Mouse (Mus musculus): ENCODE data around the gene Spem2.
"Not testable (repeated sequence)": the region's sequence is repeated elsewhere in the genome, so short reads cannot be mapped to it uniquely, and the experiment has no call there.

Spem2 gene

DNA sequence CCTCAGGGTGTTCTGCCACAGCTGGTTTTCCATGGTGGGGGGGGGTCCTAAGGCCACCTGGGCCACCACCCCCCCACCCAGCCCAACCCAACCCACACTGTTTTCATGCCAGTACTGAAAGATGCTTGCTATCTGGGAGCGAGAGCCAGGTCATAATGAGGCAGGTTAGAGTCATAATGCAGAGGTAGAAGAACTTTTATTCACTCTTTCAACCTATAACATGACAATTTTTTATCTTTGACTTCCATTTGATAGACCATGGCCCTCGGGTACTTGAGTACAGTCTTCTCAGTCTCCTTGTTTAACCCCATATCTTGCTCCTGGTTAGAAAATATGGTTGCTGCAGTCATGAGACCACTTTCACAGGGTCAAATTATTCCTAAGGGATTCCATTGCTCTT lies at the start of gene Spem2:
Spem2 (minus strand) TSS at position 101 of the 400 bp plus-strand sequence.
- no peak for DNase-seq

DNA sequence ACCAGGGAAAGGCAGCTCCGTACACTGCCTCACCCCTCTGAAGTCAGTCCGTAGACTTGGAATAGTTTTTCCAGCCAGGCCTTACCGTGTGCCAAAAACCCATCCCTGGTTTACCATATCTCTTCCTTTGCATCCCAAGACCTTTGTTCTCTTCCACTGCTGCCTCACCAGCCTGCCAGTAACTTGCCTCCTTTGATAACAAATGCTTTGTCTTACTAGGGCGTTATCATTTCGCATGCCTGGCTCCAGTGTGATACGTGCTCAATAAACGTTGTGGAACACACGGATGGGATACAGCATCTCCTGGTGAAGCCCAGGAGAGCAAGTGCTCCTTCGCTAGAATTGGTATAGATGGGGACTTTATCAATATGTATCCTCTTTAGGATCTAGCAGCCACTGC lies 49.1 kb upstream of the Spem2 start:
- no peak for DNase-seq

DNA sequence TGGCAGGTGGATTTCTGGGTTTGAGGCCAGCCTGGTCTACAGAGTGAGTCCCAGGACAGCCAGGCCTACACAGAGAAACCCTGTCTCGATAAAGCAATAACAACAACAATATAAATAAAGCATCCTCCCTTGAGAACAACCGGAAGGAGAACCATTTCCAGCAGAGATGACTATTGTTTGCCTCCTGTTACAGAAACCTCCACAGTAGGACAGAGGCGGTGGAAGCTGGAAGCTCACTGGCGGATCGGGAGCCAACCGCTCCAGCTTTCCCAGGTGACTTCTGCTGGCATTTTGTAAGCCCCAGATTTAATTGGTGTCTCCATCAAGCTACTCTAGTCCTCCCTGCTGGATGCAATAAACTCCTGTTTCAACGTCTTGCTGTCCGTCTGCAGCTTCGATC lies 47.3 kb upstream of the Spem2 start:
- no peak for DNase-seq

DNA sequence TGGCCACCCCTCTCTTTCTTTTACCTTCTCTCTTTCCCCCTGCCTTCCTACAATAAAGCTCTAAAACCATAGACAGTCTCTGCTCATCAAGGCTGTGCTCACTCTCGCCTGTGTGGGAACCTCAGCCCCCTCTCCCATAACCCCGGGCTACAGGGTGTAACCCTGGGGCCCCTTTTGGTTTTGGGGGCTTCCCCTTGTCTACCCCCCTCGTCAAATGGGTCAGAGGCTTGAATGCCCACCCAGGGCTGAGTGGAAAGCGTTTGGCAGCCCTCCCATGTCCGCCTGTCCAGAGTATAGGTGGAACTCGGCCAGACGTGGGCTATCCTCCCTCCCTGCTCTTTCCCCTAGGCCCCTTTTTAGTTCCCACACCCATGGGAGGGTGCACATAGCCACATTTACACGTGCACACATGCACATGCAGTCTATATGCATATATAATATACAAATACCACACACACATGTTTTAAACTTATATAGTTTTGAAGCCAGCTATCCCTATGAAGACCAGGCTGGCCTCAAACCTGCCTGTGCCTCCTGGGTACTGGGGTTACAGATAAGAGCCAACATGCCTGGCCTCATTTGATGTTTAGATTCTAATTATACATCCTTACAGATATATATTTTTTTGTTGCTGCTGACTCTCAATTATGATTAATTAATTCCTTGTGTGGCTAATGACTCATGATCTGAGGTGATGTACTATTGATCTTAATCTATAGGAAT lies 46.0 kb upstream of the Spem2 start:
- DNase-seq = no peak

DNA sequence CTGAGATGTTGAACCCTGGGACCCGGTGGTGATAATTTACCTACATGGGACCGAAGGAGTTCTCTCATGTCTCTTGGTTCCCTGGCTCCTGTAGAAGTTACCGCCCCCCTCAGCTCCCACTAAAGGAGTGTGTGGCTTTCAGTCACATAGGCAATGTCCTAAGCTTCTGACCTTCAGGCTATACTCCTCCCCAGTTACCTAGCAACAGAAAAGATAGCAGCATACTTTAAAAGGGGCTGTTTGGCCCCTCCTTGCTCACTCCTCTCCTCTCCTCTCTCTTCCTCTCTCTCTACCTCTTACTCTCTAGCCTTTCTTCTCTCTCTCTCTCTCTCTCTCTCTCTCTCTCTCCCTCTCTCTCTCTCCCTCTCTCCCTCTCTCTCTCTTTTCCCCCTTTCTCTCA lies 45.5 kb upstream of the Spem2 start:
- DNase-seq = not testable (repeated sequence)

DNA sequence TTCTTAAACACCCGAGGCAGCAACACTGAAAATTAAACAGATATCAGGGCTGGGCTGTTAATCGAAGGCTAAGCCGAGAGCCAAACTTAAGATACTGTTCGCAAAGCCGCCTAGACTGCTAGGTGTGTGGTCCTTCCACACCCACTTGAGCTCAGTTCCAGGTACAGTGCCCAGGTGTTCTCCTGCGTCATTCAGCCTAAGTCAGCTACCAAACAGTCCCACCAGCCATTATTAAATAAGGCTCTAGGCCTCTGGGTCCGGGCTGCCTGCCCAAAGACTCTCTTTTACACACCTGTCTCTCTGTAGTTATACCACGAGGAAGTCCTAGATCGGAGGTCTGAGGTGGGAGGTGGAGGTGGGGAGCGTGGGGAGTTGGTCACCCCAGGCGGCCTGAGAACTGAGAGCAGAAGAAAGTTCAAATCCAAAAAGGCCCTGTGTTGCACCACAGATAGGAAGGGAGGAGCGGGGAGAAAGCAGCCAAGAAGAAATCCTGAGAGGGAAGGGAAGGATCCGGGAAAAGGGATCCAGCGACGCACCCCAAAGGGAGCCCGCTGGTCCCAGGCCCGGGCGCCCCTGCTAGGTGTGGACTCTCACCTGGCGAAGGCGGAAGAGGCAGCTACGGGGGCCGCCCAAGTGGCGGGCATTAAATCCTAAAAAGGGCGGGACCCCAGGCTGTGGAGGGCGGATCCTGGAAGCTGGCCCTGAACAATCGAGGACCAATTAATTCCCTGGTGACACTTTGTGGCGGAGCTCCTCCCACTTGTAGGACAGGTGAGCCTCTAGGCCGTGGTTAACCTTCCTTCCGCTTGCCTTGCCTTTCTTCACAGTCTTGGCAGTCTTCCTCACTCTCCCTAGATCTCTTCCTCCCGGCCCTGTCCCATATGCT lies 40.1 kb upstream of the Spem2 start, which contains the start of gene Tnk1:
Tnk1 (minus strand) TSS at position 618 of the 886 bp plus-strand sequence.
- DNase-seq = no peak

DNA sequence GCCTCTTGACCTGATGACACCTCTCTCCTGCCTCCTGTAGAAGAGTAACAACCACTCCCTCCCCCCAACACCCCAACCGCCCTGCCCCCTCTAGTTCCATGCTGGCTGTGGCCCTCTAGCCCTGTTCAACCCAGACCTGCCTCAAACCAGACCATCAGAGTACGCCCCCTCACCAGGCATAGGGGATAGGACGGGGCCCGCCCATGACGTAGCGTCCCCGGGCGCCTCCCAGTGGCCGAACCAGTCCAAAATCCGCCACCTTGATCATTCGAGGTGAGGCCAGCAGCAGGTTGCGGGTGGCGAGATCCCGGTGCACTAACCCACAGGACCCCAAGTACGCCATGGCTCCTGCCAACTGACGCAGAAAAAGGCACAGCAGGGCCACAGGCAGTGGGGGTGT lies 37.1 kb upstream of the Spem2 start:
- peak; percentile 66 to 71 for DNase-seq

DNA sequence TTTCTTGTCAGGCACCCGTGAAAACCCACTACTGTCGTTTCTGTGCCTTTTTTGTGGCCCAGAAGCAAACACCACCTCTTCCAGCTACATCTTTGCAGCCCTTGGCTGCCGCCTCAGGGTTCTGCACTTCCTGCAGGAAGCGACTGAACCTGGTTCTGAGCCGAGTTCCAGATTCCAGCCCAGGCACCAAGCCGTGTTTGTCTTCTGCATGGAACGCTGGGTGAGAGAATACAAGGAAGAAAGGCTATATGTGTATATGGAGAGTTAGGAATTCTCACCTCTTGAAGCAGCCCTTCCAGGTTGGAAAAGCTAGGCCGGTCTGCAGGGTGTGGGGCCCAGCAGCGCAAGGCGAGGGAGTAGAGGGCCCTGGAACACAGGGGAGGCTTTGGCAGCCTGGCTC lies 36.4 kb upstream of the Spem2 start:
- no peak for DNase-seq

DNA sequence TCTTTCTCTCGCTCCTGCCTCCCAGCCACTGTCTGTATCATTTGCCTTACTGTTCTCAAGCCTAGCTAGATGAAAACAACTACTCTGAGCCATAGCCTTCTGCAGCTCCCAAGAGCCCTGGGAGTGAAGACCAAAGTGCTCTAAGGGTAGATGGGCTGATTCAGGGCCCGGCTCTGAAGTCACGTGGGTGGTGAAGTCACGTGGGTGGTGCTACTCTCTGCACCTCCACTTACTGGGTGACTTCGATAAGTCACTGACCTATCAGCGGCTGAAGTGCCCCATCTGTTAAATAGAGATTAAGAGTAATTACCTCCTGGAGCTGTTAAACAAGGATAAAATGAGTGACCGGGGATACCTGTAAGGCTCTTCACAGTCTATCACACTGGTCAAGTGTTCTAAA lies 35.7 kb upstream of the Spem2 start:
- DNase-seq = peak in 1 of 2 experiments; percentile 36

DNA sequence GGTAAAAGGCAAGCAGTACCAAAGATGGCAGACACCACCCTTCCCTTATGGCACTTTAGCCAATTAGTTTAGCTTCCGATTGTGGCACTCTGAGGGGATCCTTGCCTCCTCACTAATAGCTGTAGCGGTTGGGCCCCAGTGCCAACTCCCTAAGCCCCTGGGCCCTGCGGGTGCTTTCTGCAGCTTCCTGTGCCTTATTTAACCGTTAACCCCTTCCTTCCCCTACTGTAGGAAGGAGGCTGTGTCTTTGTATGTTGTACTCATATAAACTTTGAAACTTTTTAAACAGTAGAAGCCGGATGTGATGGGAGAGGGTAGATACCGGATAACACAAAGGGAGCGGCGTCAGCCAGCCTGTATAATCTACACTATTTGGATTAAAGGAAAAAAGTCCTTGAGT lies 32.5 kb upstream of the Spem2 start:
- DNase-seq = peak; percentile 37 to 61

DNA sequence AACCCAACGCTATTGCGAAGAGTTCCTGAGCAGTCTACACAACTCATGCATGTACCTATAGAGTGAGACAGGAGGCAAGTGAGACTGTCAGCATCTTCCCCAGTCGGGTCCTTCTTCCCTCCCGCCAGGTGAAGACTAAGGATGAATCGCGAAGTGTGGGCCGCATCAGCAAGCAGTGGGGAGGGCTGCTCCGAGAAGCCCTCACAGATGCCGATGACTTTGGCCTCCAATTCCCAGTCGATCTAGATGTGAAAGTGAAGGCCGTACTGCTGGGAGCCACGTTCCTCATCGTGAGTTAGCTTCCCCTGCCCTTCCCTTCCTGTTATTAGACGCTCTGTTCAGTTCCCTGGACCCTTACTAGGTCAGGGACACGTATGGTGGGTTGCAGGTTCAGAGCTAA lies 31.6 kb upstream of the Spem2 start:
- DNase-seq = no peak

DNA sequence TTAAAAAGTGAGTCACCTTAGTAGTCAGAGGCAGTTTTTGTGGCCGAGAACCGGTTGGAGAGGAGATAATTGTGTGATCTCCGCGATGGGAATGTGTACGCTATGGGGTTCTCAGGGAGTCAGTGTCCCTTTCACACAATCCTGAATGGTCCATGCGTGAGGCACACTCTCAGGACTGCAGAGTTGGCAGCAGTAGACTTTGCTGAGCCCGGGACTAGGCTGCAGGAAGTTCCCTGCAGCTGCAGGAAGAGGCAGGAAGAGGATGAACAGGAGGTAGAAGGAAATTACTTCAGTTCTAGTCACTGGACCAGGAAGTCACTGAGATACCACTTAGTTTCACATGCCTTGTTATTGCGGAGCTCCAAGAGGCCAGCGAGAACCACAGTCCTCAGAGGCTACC lies 30.9 kb upstream of the Spem2 start:
- no peak for DNase-seq

DNA sequence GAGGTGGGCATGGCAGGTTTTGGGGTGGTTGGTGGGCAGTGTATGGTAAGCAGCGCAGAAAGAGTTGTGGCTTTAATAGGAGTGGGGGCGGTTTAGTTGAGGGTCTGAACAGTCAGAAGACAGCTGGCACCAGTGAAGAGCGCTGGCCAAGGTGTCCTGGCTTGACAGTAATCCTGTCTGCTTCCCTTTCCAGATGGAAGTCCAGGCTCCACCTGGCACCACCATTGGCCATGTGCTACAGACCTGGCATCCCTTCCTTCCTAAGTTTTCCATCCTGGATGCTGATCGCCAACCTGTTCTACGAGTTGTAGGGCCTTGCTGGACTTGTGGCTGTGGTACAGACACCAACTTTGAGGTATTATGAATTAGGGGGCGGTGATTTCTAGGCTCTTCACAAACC lies 29.8 kb upstream of the Spem2 start:
- no peak for DNase-seq

DNA sequence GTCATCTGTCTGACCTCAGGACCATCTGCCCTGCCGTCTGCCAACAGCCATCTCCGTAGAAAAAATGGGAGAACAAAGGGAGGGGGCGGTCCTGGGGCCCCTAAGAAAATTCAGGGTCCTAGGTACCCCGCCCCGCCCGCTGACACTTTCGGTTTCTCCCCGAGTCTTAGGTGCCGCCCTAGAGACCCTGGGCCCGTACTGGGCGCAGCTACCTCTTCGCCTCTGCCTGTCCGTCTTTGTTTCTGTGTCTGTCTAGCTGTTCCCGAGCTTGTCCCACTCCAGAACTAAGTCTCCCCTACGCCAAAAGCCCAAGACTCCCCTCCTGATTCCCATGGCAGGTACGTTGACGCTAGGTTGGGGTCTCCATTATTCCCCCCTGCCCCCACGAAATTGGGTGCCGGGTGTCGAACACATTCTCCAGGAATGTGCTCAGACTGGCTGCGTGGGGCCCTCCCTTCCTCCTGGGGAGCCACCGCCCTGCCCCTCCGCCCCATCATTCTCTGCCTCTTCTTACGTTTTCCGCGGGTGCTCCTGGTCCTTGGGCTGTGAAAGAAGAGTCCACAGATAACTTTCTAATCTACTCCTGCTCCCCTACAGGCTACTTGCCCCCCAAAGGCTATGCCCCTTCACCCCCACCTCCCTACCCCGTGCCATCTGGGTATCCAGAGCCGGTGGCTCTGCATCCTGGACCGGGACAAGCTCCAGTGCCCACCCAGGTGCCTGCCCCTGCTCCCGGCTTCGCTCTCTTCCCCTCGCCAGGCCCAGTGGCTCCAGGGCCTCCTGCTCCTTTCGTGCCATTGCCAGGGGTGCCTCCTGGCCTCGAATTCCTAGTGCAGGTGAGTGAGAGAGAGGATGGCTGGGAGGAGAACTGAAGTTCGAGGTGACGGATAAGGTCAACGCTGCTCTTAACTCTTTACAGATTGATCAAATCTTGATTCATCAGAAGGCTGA lies 28.7 kb upstream of the Spem2 start:
- peak in 1 of 2 experiments; percentile 47 for DNase-seq

DNA sequence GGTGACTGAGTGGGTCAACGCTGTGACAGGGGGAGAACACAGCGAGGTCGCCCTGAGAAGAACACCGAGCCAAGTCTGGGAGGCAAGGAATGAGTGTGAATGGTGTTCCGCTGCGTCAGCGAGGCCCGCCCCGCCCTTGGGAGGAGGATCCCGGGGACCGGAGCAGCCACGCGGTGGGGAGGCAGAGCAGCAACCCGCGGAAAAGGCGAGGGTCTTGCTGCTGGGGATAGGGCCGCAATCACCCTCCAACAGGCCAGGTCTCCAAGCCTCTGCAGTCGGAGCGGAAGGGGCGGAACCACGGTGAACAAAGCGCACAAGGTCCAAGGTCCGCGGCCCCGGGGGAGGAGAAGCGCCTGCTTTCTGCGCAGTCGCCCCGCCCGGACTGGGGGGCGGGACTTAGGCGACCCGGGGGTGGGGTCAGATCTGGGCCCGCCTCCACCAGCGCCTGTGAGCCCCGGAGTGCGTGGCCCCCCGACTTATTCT lies 28.0 kb upstream of the Spem2 start, which contains the start of gene Plscr3:
Plscr3 (plus strand) TSS at position 179 of the 483 bp plus-strand sequence.
- peak; percentile 94 to 96 for DNase-seq

DNA sequence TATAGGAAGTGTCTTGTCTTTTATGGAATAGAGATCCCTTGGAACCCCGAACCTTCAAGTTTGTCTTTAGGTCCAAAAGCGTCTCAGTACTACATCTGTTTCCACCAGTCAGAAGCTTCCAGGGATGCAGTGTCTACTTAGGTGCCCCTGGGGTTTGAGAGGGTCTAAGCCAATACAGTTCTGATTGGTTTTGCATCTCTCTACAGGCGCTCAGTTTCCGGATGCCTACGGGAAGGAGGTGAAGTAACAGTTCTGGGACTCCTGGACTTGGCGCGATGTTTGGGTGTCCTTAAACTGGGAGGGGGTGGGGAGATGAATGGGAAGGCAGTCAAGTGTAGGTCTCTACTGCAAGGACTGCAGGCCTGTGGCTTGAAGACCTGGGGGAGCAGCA lies 20.4 kb upstream of the Spem2 start:
- DNase-seq = no peak

DNA sequence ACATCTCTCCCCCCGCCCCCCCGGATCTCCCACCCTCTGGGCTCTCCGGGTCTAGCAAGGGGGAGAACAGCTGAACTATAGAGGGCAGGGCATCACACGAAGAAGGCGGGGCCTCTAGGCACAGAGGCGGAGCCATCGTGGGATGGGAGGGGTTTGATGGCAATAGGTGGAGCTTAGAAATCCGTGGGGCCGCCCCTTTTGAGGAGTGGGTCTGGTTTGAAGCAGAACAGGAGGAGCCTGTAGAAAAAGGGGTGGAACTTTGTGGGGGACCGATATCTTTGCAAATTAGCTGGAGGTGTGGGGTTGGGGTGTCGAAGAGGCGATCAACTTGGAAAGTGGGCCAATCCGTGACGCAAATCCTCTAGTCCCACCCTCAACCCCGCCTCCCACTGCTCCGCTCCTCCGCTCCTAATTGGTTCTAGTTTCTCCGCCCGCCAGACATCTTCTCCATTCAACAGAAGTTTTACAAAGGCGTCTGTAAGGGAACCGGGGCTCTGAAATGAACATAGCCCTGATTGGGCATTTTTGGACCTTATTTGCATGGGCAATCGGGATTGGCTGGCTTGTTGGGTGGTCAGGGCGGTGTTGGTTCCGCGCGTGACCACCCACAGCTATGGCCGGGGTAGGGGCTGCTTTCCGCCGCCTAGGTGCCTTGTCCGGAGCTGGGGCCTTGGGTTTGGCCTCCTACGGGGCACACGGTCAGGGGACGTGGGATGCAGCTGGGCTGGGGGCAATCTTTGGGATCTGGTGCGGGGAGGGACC lies 19.9 kb upstream of the Spem2 start, which contains the start of gene Tmem256:
Tmem256 (plus strand) TSS at position 563 of the 762 bp plus-strand sequence.
- DNase-seq = peak; percentile 88 to 91

DNA sequence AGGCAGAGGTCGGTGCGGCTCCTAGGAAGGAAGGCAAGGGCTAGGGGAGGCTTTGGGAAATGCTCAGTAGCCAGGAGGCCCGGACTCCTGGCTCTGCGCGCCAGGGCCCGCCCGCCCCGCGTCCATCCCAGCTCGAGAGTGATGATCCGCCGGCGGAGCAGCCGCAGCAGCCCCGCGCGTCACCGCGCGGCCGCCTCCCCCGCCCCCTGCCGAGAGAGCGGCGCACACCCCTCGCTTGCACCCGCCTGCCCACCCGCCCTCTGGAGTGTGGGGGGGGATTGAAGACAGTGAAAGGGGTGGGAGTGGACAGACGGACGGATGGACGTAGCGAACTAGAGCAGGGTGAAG lies 19.3 kb upstream of the Spem2 start, which contains the start of gene Nlgn2:
Nlgn2 (minus strand) TSS at position 181 of the 348 bp plus-strand sequence.
- no peak for DNase-seq

DNA sequence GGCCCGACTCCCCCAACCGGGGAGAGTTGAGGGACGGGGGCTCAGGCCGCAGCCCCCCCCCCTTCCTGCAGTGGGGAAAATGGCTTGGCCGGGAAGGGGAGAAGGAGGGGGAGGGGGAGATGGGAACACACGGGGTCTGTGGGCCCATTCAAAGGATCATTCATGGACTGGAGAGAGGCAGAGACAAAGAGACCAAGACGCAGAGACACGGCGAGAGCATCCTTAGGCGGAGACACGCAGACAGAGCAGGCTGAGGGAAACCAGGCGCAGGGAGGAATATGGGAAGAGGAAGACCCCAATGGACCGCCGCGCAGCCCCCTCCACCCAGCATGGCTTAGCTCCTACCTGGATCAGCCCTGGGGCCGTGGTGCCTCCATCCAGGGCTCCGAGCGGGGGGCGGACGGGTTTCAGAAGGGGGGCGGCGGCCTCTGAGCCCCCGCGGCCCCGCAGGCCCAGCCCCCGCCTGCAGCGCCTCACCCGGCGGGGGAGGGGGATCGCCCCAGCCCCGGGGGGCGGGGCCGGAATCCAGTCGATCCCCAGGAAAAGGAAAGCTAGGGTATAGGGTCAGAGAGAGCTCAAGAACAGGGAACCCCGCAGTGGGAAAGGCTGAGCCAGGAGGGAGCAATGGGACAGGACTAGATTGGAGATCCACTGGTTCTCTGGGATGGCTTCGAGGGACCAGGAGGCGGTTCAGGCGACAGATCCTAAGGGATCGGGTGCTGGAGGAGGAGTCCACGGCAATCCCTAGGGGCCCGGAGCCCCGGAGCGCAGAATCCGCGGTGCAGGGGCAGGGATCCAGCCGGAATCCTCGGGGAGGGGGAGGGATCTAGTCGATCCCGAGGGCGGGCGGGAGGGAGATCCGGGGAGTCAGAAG lies 18.7 kb upstream of the Spem2 start:
- peak; percentile 26 to 54 for DNase-seq

DNA sequence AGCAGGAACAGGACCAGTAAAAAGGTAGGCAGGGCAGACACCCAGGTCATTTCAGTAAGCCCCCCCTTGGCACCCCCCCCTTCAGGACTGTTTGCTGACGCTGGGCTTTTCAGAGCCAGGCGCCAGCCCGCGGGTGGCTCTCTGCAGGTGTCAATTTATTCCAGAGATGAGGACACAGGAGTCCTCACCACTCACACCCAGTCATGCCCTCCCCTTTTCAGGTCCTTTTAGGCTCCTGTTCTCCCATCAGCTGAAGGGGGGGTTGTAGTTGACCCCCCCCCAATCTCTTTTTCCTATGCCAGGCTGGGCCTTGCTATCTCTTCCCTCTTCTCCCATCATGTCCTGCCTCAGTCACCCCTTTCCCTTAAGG lies 17.7 kb upstream of the Spem2 start:
- no peak for DNase-seq
